Mouse (Mus musculus): ENCODE measurements around the gene Olfr1350. TPM values are rescaled to one million over a fixed set of nuclear protein-coding genes. Genes with fewer than 3 reads are reported as not detected.
"Not testable (repeated sequence)": the region's sequence is repeated elsewhere in the genome, so short reads cannot be mapped to it uniquely, and the experiment has no call there.

Gene Olfr1350
- polyA plus RNA-seq (2011; ENCODE audit: insufficient read length, low read depth, missing spikeins) = not detected in 2 replicates

GRCm38 (mm10) chr7:6564541-6564940 is at the start of gene Olfr1350:
Gene Olfr1350 (plus strand): TSS chr7:6564841.
- no peak within 1 kb of the TSS for H3K4me3 ChIP-seq (ENCODE audit: insufficient read depth, low read length)
- H3K4me1 ChIP-seq (ENCODE audit: control insufficient read depth, insufficient read depth, low read length) = no peaks in the 10 kb centered on the region
- no peak for TF ChIP-seq CTCF (IDR thresholded peaks at IDR 0.05; ENCODE audit: borderline replicate concordance, insufficient read depth, low read length)
- TF ChIP-seq POLR2A (IDR thresholded peaks at IDR 0.05; ENCODE audit: low read depth, low read length) = no peak
- H3K27ac ChIP-seq (ENCODE audit: insufficient read depth, low read length) = no peak within 1 kb of the TSS

- no peaks in the 10 kb centered on the region for H3K4me1 ChIP-seq (ENCODE audit: control insufficient read depth, insufficient read depth, low read length)
- no peak for TF ChIP-seq CTCF (IDR thresholded peaks at IDR 0.05; ENCODE audit: borderline replicate concordance, insufficient read depth, low read length)
- TF ChIP-seq POLR2A (IDR thresholded peaks at IDR 0.05; ENCODE audit: low read depth, low read length) = no peak
These were observed 43.0 kb upstream of the Olfr1350 start for GRCm38 (mm10) chr7:6521666-6522065.

GRCm38 (mm10) chr7:6522850-6523249 is 41.8 kb upstream of the Olfr1350 start, which contains the start of gene Olfr1349:
Gene Olfr1349 (minus strand): TSS chr7:6522950.
- no peak within 1 kb of the TSS for H3K4me3 ChIP-seq (ENCODE audit: insufficient read depth, low read length)
- no peaks in the 10 kb centered on the region for H3K4me1 ChIP-seq (ENCODE audit: control insufficient read depth, insufficient read depth, low read length)
- H3K27ac ChIP-seq (ENCODE audit: insufficient read depth, low read length) = no peak within 1 kb of the TSS
- TF ChIP-seq CTCF (IDR thresholded peaks at IDR 0.05; ENCODE audit: borderline replicate concordance, insufficient read depth, low read length) = no peak
- no peak for TF ChIP-seq POLR2A (IDR thresholded peaks at IDR 0.05; ENCODE audit: low read depth, low read length)

More at GRCm38 (mm10) chr7:6521666-6522065, 43.0 kb upstream of the Olfr1350 start:
- H3K27ac ChIP-seq (ENCODE audit: insufficient read depth, low read length) = no peak overlapping the region
- no peak overlapping the region for H3K4me3 ChIP-seq (ENCODE audit: insufficient read depth, low read length)

GRCm38 (mm10) chr7:6525001-6525400 is 39.6 kb upstream of the Olfr1350 start:
- no peak for TF ChIP-seq CTCF (IDR thresholded peaks at IDR 0.05; ENCODE audit: borderline replicate concordance, insufficient read depth, low read length)
- no peak for TF ChIP-seq POLR2A (IDR thresholded peaks at IDR 0.05; ENCODE audit: low read depth, low read length)
- H3K4me1 ChIP-seq (ENCODE audit: control insufficient read depth, insufficient read depth, low read length) = no peaks in the 10 kb centered on the region
- H3K27ac ChIP-seq (ENCODE audit: insufficient read depth, low read length) = no peak overlapping the region
- H3K4me3 ChIP-seq (ENCODE audit: insufficient read depth, low read length) = no peak overlapping the region

- H3K27ac ChIP-seq (ENCODE audit: insufficient read depth, low read length) = no peak overlapping the region
- H3K4me3 ChIP-seq (ENCODE audit: insufficient read depth, low read length) = no peak overlapping the region
- no peaks in the 10 kb centered on the region for H3K4me1 ChIP-seq (ENCODE audit: control insufficient read depth, insufficient read depth, low read length)
- no peak for TF ChIP-seq POLR2A (IDR thresholded peaks at IDR 0.05; ENCODE audit: low read depth, low read length)
- TF ChIP-seq CTCF (IDR thresholded peaks at IDR 0.05; ENCODE audit: borderline replicate concordance, insufficient read depth, low read length) = no peak
These were observed 38.5 kb upstream of the Olfr1350 start for GRCm38 (mm10) chr7:6526141-6526540.

- no peak overlapping the region for H3K27ac ChIP-seq (ENCODE audit: insufficient read depth, low read length)
- no peak for TF ChIP-seq POLR2A (IDR thresholded peaks at IDR 0.05; ENCODE audit: low read depth, low read length)
- no peak for TF ChIP-seq CTCF (IDR thresholded peaks at IDR 0.05; ENCODE audit: borderline replicate concordance, insufficient read depth, low read length)
- no peaks in the 10 kb centered on the region for H3K4me1 ChIP-seq (ENCODE audit: control insufficient read depth, insufficient read depth, low read length)
- H3K4me3 ChIP-seq (ENCODE audit: insufficient read depth, low read length) = no peak overlapping the region
These were observed 21.6 kb downstream of the Olfr1350 start for GRCm38 (mm10) chr7:6586096-6586759.

- H3K27ac ChIP-seq (ENCODE audit: insufficient read depth, low read length); H3K4me3 ChIP-seq (ENCODE audit: insufficient read depth, low read length); H3K4me1 ChIP-seq (ENCODE audit: control insufficient read depth, insufficient read depth, low read length): not testable (repeated sequence)
These were observed 24.1 kb downstream of the Olfr1350 start for GRCm38 (mm10) chr7:6588766-6589165.

- Histone ChIP-seq H3K27ac (ENCODE audit: insufficient read depth, low read length) (no peak overlapping the region), H3K4me1 (ENCODE audit: control insufficient read depth, insufficient read depth, low read length) (no peaks in the 10 kb centered on the region), H3K4me3 (ENCODE audit: insufficient read depth, low read length) (no peak overlapping the region)
- TF ChIP-seq CTCF (IDR thresholded peaks at IDR 0.05; ENCODE audit: borderline replicate concordance, insufficient read depth, low read length) (no peak), POLR2A (IDR thresholded peaks at IDR 0.05; ENCODE audit: low read depth, low read length) (no peak)
These were observed 38.7 kb downstream of the Olfr1350 start for GRCm38 (mm10) chr7:6603331-6603730.

Other genes starting within 250 kb of the Olfr1350 start
- 4.7 and 6.2 TPM in 2 replicates for gene Zfp583, start 233.6 kb upstream of the Olfr1350 start, polyA plus RNA-seq (2011; ENCODE audit: insufficient read length, low read depth, missing spikeins)
- gene Gm3854, start 221.1 kb upstream of the Olfr1350 start, polyA plus RNA-seq (2011; ENCODE audit: insufficient read length, low read depth, missing spikeins) = 0.82 and 1.4 TPM in 2 replicates
- gene Zfp78, start 201.6 kb upstream of the Olfr1350 start, polyA plus RNA-seq (2011; ENCODE audit: insufficient read length, low read depth, missing spikeins) = 3.3 and 3.6 TPM in 2 replicates
- gene Zfp28, start 181.5 kb upstream of the Olfr1350 start, polyA plus RNA-seq (2011; ENCODE audit: insufficient read length, low read depth, missing spikeins) = 9.3 and 10.5 TPM in 2 replicates
- not detected in 2 replicates for gene Smim17, start 166.1 kb upstream of the Olfr1350 start, polyA plus RNA-seq (2011; ENCODE audit: insufficient read length, low read depth, missing spikeins)
- not detected in 2 replicates for gene Gm20715, start 154.6 kb upstream of the Olfr1350 start, polyA plus RNA-seq (2011; ENCODE audit: insufficient read length, low read depth, missing spikeins)
- gene Olfr1344, start 126.2 kb upstream of the Olfr1350 start, polyA plus RNA-seq (2011; ENCODE audit: insufficient read length, low read depth, missing spikeins) = not detected in 2 replicates
- gene Olfr1336, start 108.7 kb upstream of the Olfr1350 start, polyA plus RNA-seq (2011; ENCODE audit: insufficient read length, low read depth, missing spikeins) = not detected in 2 replicates
- gene Olfr1346, start 97.7 kb upstream of the Olfr1350 start, polyA plus RNA-seq (2011; ENCODE audit: insufficient read length, low read depth, missing spikeins) = not detected in 2 replicates
- gene Olfr5, start 77.9 kb upstream of the Olfr1350 start, polyA plus RNA-seq (2011; ENCODE audit: insufficient read length, low read depth, missing spikeins) = not detected in 2 replicates
- gene Olfr1347, start 65.1 kb upstream of the Olfr1350 start, polyA plus RNA-seq (2011; ENCODE audit: insufficient read length, low read depth, missing spikeins) = not detected in 2 replicates
- gene Olfr1348, start 56.1 kb upstream of the Olfr1350 start, polyA plus RNA-seq (2011; ENCODE audit: insufficient read length, low read depth, missing spikeins) = not detected in 2 replicates
- not detected in 2 replicates for gene Olfr1349, start 41.9 kb upstream of the Olfr1350 start, polyA plus RNA-seq (2011; ENCODE audit: insufficient read length, low read depth, missing spikeins)
- 9.7 and 27.0 TPM in 2 replicates for gene Zim1, start 131.6 kb downstream of the Olfr1350 start, polyA plus RNA-seq (2011; ENCODE audit: insufficient read length, low read depth, missing spikeins)
- gene Peg3, start 165.6 kb downstream of the Olfr1350 start, polyA plus RNA-seq (2011; ENCODE audit: insufficient read length, low read depth, missing spikeins) = 69.0 and 168 TPM in 2 replicates
- 1.5 and 4.9 TPM in 2 replicates for gene Usp29, start 165.7 kb downstream of the Olfr1350 start, polyA plus RNA-seq (2011; ENCODE audit: insufficient read length, low read depth, missing spikeins)